Mouse (Mus musculus) mature B cell (primary cell): ENCODE measurements around the gene Trim25.

ENCODE experiments used
- in situ Hi-C: fragments of 300-500 bp; cut with MboI; formaldehyde crosslinking; loops from 2 replicates; pipeline ENCODE4 v1.14.3; 2019

Trim25 gene

DNA sequence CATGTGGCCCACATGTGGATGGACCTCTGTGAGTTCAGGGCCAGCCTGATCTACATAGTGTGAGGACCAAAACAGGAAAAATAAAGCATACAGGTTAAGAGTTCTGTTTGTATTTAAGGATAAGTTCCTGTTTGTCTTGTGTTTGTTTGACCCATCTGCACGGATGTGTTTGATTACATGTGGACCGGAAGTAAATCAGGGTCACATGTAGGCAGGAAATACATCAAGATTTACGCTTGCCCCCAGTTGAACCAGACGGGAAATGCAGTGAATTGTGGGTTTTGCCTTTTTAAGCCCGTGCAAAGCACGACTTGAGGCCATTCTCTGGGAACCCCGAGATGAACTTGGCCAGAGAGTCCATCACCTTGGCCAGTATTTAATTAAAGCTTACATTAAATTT lies 62.2 kb downstream of the Trim25 start:
- in situ Hi-C loops, result no loop called here

DNA sequence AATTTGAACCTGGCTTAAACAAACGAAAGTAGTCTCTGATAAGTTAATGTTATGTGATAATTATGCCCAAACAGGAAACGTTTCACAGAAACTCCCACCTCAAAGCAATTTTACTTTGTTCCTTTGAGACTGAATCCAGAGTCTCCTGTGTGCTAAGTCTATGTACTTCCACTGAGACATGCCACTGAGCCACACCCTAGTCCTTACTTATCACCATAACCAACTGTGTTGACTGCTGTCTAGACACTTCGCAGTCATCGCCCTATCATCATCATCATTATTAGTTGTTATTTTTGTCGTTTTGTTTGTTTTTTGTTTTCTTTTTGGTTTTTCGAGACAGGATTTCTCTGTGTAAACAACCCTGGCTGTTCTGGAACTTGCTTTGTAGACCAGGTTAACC lies 65.1 kb downstream of the Trim25 start:
- in situ Hi-C loops, result no loop called here

DNA sequence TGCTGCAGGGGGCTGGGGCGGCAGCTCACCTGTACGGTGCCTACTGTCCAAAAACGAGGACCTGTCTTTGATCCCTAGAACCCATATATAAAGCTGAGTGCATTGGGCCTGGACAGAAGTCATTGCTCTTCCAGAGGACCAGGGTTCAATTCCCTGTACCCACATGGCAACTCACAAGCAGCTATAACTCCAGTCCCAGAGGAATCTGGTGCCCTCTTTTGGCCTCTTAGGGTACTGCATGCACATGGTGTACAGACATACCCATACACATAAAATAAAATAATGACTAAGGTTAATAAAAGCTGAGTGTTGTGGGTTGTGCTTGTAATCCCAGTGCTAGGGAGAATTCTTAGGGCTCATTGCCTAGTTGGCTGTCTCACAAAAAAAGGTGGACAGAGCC lies 66.1 kb downstream of the Trim25 start:
- in situ Hi-C loops, result no loop called here

GRCm38 (mm10) chr11:89066126-89066525 lies 67.0 kb downstream of the Trim25 start:
- in situ Hi-C loops, result no loop called here

GRCm38 (mm10) chr11:89066750-89067149 lies 67.6 kb downstream of the Trim25 start, which contains the start of gene Dgke:
Dgke (minus strand) TSS chr11:89066850.
- in situ Hi-C loops, result no loop called here

- in situ Hi-C loops, result no loop called here
These were observed 68.2 kb downstream of the Trim25 start for GRCm38 (mm10) chr11:89067301-89067822.

GRCm38 (mm10) chr11:89067871-89068490 lies 68.8 kb downstream of the Trim25 start:
- in situ Hi-C loops, result no loop called here

- in situ Hi-C loops, result no loop called here
These were observed 69.5 kb downstream of the Trim25 start for GRCm38 (mm10) chr11:89068649-89069048.

GRCm38 (mm10) chr11:89069303-89069702 lies 70.1 kb downstream of the Trim25 start:
- in situ Hi-C loops, result no loop called here
